Mouse (Mus musculus) hematopoietic multipotent progenitor cell, adult 10-12 weeks (in vitro differentiated cells): ENCODE measurements around the gene Fibcd1. TPM values are rescaled to one million over a fixed set of nuclear protein-coding genes. Genes with fewer than 3 reads are reported as not detected.

Experiments used
- polyA plus RNA-seq: library from polyadenylated mRNA; stranded (reverse); fragments of >175 nt; gene quantifications from 2 replicates; pipeline ENCODE4 v1.2.3, GENCODE M21; 2012; ENCODE audit warnings: low replicate concordance

Gene Fibcd1
- 0.18 and 0.20 TPM in 2 replicates for polyA plus RNA-seq

GRCm38 (mm10) chr2:31845896-31846691 lies at the start of gene Fibcd1:
TSS of gene Fibcd1 (minus strand) at chr2:31846005.

GRCm38 (mm10) chr2:31887030-31887429 lies 41.2 kb upstream of the Fibcd1 start, which contains the start of gene Lamc3:
TSS of gene Lamc3 (plus strand) at chr2:31887291.

GRCm38 (mm10) chr2:31810444-31810843 lies 35.4 kb downstream of the Fibcd1 start, which contains the start of gene Qrfp:
TSS of gene Qrfp (minus strand) at chr2:31810580.

Other genes with a start within 250 kb of the Fibcd1 start
- gene Prdm12, start 206.0 kb downstream of the Fibcd1 start, polyA plus RNA-seq, result not detected in 2 replicates
- 4.7 and 9.0 TPM in 2 replicates for gene Exosc2, start 175.3 kb downstream of the Fibcd1 start, polyA plus RNA-seq
- gene Abl1, start 157.6 kb downstream of the Fibcd1 start, polyA plus RNA-seq, result 78.8 and 128 TPM in 2 replicates
- gene Qrfp, start 35.4 kb downstream of the Fibcd1 start, polyA plus RNA-seq, result 2.5 and 3.6 TPM in 2 replicates
- 0.06 TPM in 1 of 2 replicates, not detected in the other for gene Lamc3, start 41.3 kb upstream of the Fibcd1 start, polyA plus RNA-seq
- 0.38 and 0.46 TPM in 2 replicates for gene Aif1l, start 104.1 kb upstream of the Fibcd1 start, polyA plus RNA-seq
- gene Nup214, start 128.4 kb upstream of the Fibcd1 start, polyA plus RNA-seq, result 8.7 and 24.1 TPM in 2 replicates
- gene Fam78a, start 238.9 kb upstream of the Fibcd1 start, polyA plus RNA-seq, result 81.4 and 84.9 TPM in 2 replicates
- 0.53 and 0.60 TPM in 2 replicates for gene Plpp7, start 249.5 kb upstream of the Fibcd1 start, polyA plus RNA-seq